Comparison of ENCODE assay signal across 26 mouse cellular contexts in genomic region chr12:81640656-81641055, GRCm38 (mm10).
"Had no signal": no experiment of that assay in that cellular context is flagged by ENCODE, and none has a peak within 500 bp of the region (broad histone marks: within the 10 kb centered on the region; RNA-seq: fewer than 3 reads in every experiment).

No protein-coding gene starts in this region.

- H3K9me3 ChIP-seq: heart, embryonic 10.5 days; heart, embryonic 13.5 days; heart, embryonic 15.5 days; hindbrain, embryonic 13.5 days; hindbrain, embryonic 15.5 days; kidney, embryonic 15.5 days; limb, embryonic 10.5 days; limb, embryonic 12.5 days; liver, embryonic 13.5 days had no signal

- H3K4me2 ChIP-seq: heart, embryonic 13.5 days; heart, embryonic 15.5 days; hindbrain, embryonic 13.5 days; hindbrain, embryonic 15.5 days; kidney, embryonic 15.5 days; limb, embryonic 12.5 days; liver, embryonic 11.5 days; liver, embryonic 13.5 days had no signal

- H3K9ac ChIP-seq: heart, embryonic 13.5 days; heart, embryonic 15.5 days; hindbrain, embryonic 13.5 days; hindbrain, embryonic 15.5 days; kidney, embryonic 15.5 days; limb, embryonic 12.5 days; liver, embryonic 13.5 days had no signal

- ATAC-seq: hindbrain, postnatal 0 days; intestine, embryonic 16.5 days had no signal

- H3K27ac ChIP-seq: heart, embryonic 10.5 days; heart, embryonic 13.5 days; heart, embryonic 15.5 days; hindbrain, embryonic 13.5 days; hindbrain, embryonic 15.5 days; hindbrain, postnatal 0 days; kidney, embryonic 15.5 days; kidney, postnatal 0 days; limb, embryonic 10.5 days; limb, embryonic 12.5 days; liver, embryonic 13.5 days had no signal

- H3K27me3 ChIP-seq: heart, embryonic 15.5 days; hindbrain, embryonic 13.5 days; hindbrain, embryonic 15.5 days; kidney, embryonic 15.5 days; liver, embryonic 13.5 days had no signal

- DNase-seq: gastrocnemius, postnatal 14 days; gastrocnemius, postnatal 36 days; heart, adult 18-20 months; heart, postnatal 14 days; heart, postnatal 36 days; kidney, adult 11 months; kidney, adult 2 months; kidney, adult 9 months; kidney, postnatal 14 days; kidney, postnatal 36 days; layer of hippocampus, adult 9-11 months; layer of hippocampus, postnatal 36 days; liver; liver, embryonic 13.5 days had no signal

- H3K4me3 ChIP-seq: heart, embryonic 10.5 days; heart, embryonic 13.5 days; heart, embryonic 15.5 days; hindbrain, embryonic 13.5 days; hindbrain, embryonic 15.5 days; kidney, embryonic 15.5 days; limb, embryonic 10.5 days; limb, embryonic 12.5 days; liver, embryonic 13.5 days had no signal

- H3K36me3 ChIP-seq: heart, embryonic 10.5 days; heart, embryonic 13.5 days; heart, embryonic 15.5 days; hindbrain, embryonic 15.5 days; kidney, embryonic 15.5 days; limb, embryonic 10.5 days; limb, embryonic 12.5 days; liver, embryonic 13.5 days had no signal

- H3K4me1 ChIP-seq: heart, embryonic 10.5 days; heart, embryonic 13.5 days; heart, embryonic 15.5 days; kidney, embryonic 15.5 days; limb, embryonic 10.5 days; limb, embryonic 12.5 days; liver, embryonic 13.5 days had no signal
